Mouse (Mus musculus): ENCODE results near the gene Dgkg.

The Dgkg gene

GRCm38 (mm10) chr16:22548167-22549080 lies 108.6 kb downstream of the Dgkg start:
- CTCF ChIA-PET = interaction anchor here (0.6 to 2.3 kb wide), 3 partner anchors 119 to 570 kb away, joined by 4 to 7 read pairs (median 6); no protein-coding TSS in a partner anchor

- CTCF ChIA-PET = interaction anchor here (0.9 kb wide), 1 partner anchor 234 kb away, joined by 6 read pairs; no protein-coding TSS in a partner anchor
Measured at GRCm38 (mm10) chr16:22547741-22548140, 109.3 kb downstream of the Dgkg start.

- CTCF ChIA-PET = no interaction called here
Measured at GRCm38 (mm10) chr16:22545799-22546198, 111.2 kb downstream of the Dgkg start.

- CTCF ChIA-PET = interaction anchor here (0.7 kb wide), 1 partner anchor 106 kb away, joined by 8 read pairs; no protein-coding TSS in a partner anchor
Measured at GRCm38 (mm10) chr16:22545016-22545561, 111.9 kb downstream of the Dgkg start.

- CTCF ChIA-PET = no interaction called here
Measured at GRCm38 (mm10) chr16:22542691-22543141, 114.3 kb downstream of the Dgkg start.

GRCm38 (mm10) chr16:22539275-22539674 lies 117.7 kb downstream of the Dgkg start:
- CTCF ChIA-PET = no interaction called here

- CTCF ChIA-PET = no interaction called here
Measured at GRCm38 (mm10) chr16:22536581-22537160, 120.3 kb downstream of the Dgkg start.

- CTCF ChIA-PET = interaction anchor here (0.6 kb wide), 1 partner anchor 104 kb away, joined by 8 read pairs; no protein-coding TSS in a partner anchor
Measured at GRCm38 (mm10) chr16:22533087-22533486, 123.9 kb downstream of the Dgkg start.

- CTCF ChIA-PET = interaction anchor here (0.6 kb wide), 1 partner anchor 143 kb away, joined by 3 read pairs; no protein-coding TSS in a partner anchor
Measured at GRCm38 (mm10) chr16:22531834-22532233, 125.2 kb downstream of the Dgkg start.

GRCm38 (mm10) chr16:22531041-22531440 lies 126.0 kb downstream of the Dgkg start:
- CTCF ChIA-PET = no interaction called here

- CTCF ChIA-PET = no interaction called here
Measured at GRCm38 (mm10) chr16:22527499-22527939, 129.5 kb downstream of the Dgkg start.

GRCm38 (mm10) chr16:22526386-22526785 lies 130.6 kb downstream of the Dgkg start:
- CTCF ChIA-PET = no interaction called here

GRCm38 (mm10) chr16:22517431-22518384 lies 139.3 kb downstream of the Dgkg start:
- CTCF ChIA-PET = no interaction called here

GRCm38 (mm10) chr16:22515476-22515875 lies 141.5 kb downstream of the Dgkg start:
- CTCF ChIA-PET = interaction anchor here (0.6 kb wide), 1 partner anchor 68 kb away, joined by 3 read pairs; no protein-coding TSS in a partner anchor

- CTCF ChIA-PET = interaction anchor here (0.7 kb wide), 1 partner anchor 1797 kb away, joined by 3 read pairs; no protein-coding TSS in a partner anchor
Measured at GRCm38 (mm10) chr16:22510861-22511637, 146.0 kb downstream of the Dgkg start.

- CTCF ChIA-PET = no interaction called here
Measured at GRCm38 (mm10) chr16:22508936-22509563, 148.0 kb downstream of the Dgkg start.

GRCm38 (mm10) chr16:22505656-22506055 lies 151.4 kb downstream of the Dgkg start:
- CTCF ChIA-PET = no interaction called here

- CTCF ChIA-PET = no interaction called here
Measured at GRCm38 (mm10) chr16:22504851-22505250, 152.2 kb downstream of the Dgkg start.

- CTCF ChIA-PET = no interaction called here
Measured at GRCm38 (mm10) chr16:22504049-22504448, 153.0 kb downstream of the Dgkg start.

- CTCF ChIA-PET = no interaction called here
Measured at GRCm38 (mm10) chr16:22503467-22503866, 153.6 kb downstream of the Dgkg start.

Measured in spleen, embryonic (tissue).